Mouse (Mus musculus): Measurements from ENCODE around the gene Ap1ar. TPM values are rescaled to one million over a fixed set of nuclear protein-coding genes. Genes with fewer than 3 reads are reported as not detected.

Gene Ap1ar
- polyA plus RNA-seq, 2 experiments from 2014 or later = 22.0 to 42.2 TPM

Other genes starting within 250 kb of the Ap1ar start
- gene Neurog2, start 204.4 kb downstream of the Ap1ar start, polyA plus RNA-seq (2017; shearing (Covaris generic)) = not detected
- gene Alpk1, start 57.0 kb downstream of the Ap1ar start, polyA plus RNA-seq (2017; shearing (Covaris generic)) = 1 to 10 TPM in 1 of 2 experiments, under 1 TPM in 1; 0.70 to 1.9 TPM
- gene Tifa, start 47.7 kb downstream of the Ap1ar start, polyA plus RNA-seq (2017; shearing (Covaris generic)) = under 1 TPM in 1 of 2 experiments, not detected in 1; 0.38 TPM
- gene Fam241a, start 58.8 kb upstream of the Ap1ar start, polyA plus RNA-seq (2017; shearing (Covaris generic)) = 1 to 10 TPM; 6.3 to 7.5 TPM